Mouse (Mus musculus) ES-Bruce4 (cell line): ENCODE data around the gene Hist1h3f.

ENCODE experiments used
- CTCF ChIP-seq: IDR thresholded peaks from one replicate; pipeline ENCODE4 v1.8.1; 2011; ENCODE audit warnings: low read depth, low read length
- EP300 ChIP-seq: IDR thresholded peaks from 2 replicates; pipeline ENCODE4 v1.6.1; 2011; ENCODE audit warnings: low read depth, low read length; ENCODE audit not compliant: insufficient read depth
- POLR2A ChIP-seq: IDR thresholded peaks from one replicate; pipeline ENCODE4 v1.8.1; 2011; ENCODE audit warnings: low read length; ENCODE audit not compliant: insufficient read depth

DNA sequence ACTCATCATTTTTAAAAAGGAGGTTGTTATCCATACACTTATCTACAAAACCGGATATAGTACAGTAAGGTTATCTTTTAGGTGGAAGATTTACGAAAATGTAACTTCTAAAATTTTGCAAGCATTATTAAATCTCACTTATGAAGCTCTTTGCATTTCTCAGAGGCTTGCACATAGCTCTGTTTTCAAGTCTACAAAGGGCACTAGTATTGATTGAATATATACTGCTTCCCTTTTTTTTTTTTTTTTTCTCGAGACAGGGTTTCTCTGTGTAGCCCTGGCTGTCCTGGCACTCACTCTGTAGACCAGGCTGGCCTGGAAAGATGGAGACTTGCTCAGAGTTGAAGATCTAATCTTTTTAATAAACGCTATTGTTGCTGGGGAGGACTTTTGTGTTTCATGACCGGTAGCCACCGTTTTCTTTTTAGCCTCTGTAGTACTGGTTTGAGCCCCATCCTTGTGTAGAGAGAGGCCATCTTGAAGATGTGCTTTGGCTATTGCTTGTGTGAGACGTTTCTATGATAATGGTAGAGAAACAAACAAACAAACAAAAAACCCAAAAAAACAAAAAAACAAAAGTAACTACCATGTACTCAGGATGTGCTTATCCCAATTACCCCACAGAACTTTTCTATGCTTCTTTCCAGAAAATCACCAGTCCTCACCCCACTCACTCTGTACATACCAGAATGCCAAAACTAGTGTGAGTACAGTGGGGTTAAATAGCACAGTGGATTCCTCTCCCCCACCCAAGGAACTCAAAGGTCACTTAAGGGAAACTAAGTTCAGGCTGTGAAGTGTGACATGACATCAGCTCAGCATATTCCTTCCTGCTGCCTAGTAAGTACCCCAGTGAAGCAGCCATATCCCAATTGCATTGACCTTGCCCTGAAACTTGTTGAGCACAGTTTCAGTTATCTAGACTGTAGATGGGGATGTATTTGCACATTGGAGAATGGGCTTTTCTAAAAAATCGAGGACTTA is 8.4 kb downstream of the Hist1h3f start:
- TF ChIP-seq CTCF (no peak), POLR2A (no peak), EP300 (no peak)
